Mouse (Mus musculus): ENCODE measurements around the gene Olfr1392. TPM values are rescaled to one million over a fixed set of nuclear protein-coding genes. Genes with fewer than 3 reads are reported as not detected.
A peak's percentile ranks its signal among the peaks of the same experiment; 100 is the strongest.
"Not testable (repeated sequence)": the region's sequence is repeated elsewhere in the genome, so short reads cannot be mapped to it uniquely, and the experiment has no call there.

The Olfr1392 gene
- polyA plus RNA-seq (2015; fragmentation: Nextera tagmentation; extraction: Ambion mirVana), result not detected in 2 replicates

GRCm38 (mm10) chr11:49284982-49285381 is at the start of gene Olfr1392:
Gene Olfr1392, plus strand, starts transcription at chr11:49285282.
- not testable (repeated sequence) for H3K27ac ChIP-seq; H3K9me3 ChIP-seq (replicated peaks); H3K4me1 ChIP-seq (replicated peaks); H3K27me3 ChIP-seq; H3K36me3 ChIP-seq; H3K4me3 ChIP-seq; H3K4me2 ChIP-seq; H3K9ac ChIP-seq; ATAC-seq (replicated peaks; ENCODE audit: insufficient number of reproducible peaks, insufficient read depth, low FRiP score, low read depth)
- 36% methylated on average over 1 of the region's 1 CpGs for WGBS

GRCm38 (mm10) chr11:49235459-49236207 is 49.4 kb upstream of the Olfr1392 start:
- H3K27ac ChIP-seq, result no peak overlapping the region
- no peaks in the 10 kb centered on the region for H3K36me3 ChIP-seq
- no peaks in the 10 kb centered on the region for H3K9me3 ChIP-seq (replicated peaks)
- H3K4me2 ChIP-seq, result no peak overlapping the region
- WGBS, result 62% methylated on average over 3 of the region's 3 CpGs
- H3K27me3 ChIP-seq, result no peaks in the 10 kb centered on the region
- H3K4me3 ChIP-seq, result no peak overlapping the region
- H3K9ac ChIP-seq, result no peak overlapping the region
- H3K4me1 ChIP-seq (replicated peaks), result no peaks in the 10 kb centered on the region
- ATAC-seq (replicated peaks; ENCODE audit: insufficient number of reproducible peaks, insufficient read depth, low FRiP score, low read depth), result no peak

GRCm38 (mm10) chr11:49236891-49237290 is 48.2 kb upstream of the Olfr1392 start:
- no peaks in the 10 kb centered on the region for H3K9me3 ChIP-seq (replicated peaks)
- no peak overlapping the region for H3K27ac ChIP-seq
- no peak overlapping the region for H3K4me3 ChIP-seq
- no peak overlapping the region for H3K4me2 ChIP-seq
- H3K9ac ChIP-seq, result no peak overlapping the region
- ATAC-seq (replicated peaks; ENCODE audit: insufficient number of reproducible peaks, insufficient read depth, low FRiP score, low read depth), result no peak
- 44% methylated on average over 1 of the region's 1 CpGs for WGBS
- no peaks in the 10 kb centered on the region for H3K4me1 ChIP-seq (replicated peaks)
- no peaks in the 10 kb centered on the region for H3K36me3 ChIP-seq
- no peaks in the 10 kb centered on the region for H3K27me3 ChIP-seq

- Histone ChIP-seq H3K4me2 (no peak overlapping the region), H3K9ac (no peak overlapping the region), H3K27me3 (no peaks in the 10 kb centered on the region), H3K4me3 (no peak overlapping the region), H3K9me3 (replicated peaks) (no peaks in the 10 kb centered on the region), H3K4me1 (replicated peaks) (no peaks in the 10 kb centered on the region), H3K36me3 (no peaks in the 10 kb centered on the region), H3K27ac (no peak overlapping the region)
- WGBS, result 50% methylated on average over 2 of the region's 2 CpGs
- no peak for ATAC-seq (replicated peaks; ENCODE audit: insufficient number of reproducible peaks, insufficient read depth, low FRiP score, low read depth)
Observed at GRCm38 (mm10) chr11:49237532-49237931, 47.5 kb upstream of the Olfr1392 start.

GRCm38 (mm10) chr11:49240310-49240709 is 44.8 kb upstream of the Olfr1392 start:
- no peak for ATAC-seq (replicated peaks; ENCODE audit: insufficient number of reproducible peaks, insufficient read depth, low FRiP score, low read depth)
- WGBS, result 82% methylated on average over 1 of the region's 1 CpGs
- H3K9me3 ChIP-seq (replicated peaks), result no peaks in the 10 kb centered on the region

GRCm38 (mm10) chr11:49240874-49241273 is 44.2 kb upstream of the Olfr1392 start:
- no peak overlapping the region for H3K4me3 ChIP-seq
- H3K36me3 ChIP-seq, result no peaks in the 10 kb centered on the region
- H3K27me3 ChIP-seq, result no peaks in the 10 kb centered on the region
- H3K9me3 ChIP-seq (replicated peaks), result no peaks in the 10 kb centered on the region
- ATAC-seq (replicated peaks; ENCODE audit: insufficient number of reproducible peaks, insufficient read depth, low FRiP score, low read depth), result no peak
- no peak overlapping the region for H3K4me2 ChIP-seq
- H3K27ac ChIP-seq, result no peak overlapping the region
- H3K9ac ChIP-seq, result no peak overlapping the region
- H3K4me1 ChIP-seq (replicated peaks), result peaks cover 18% of the 10 kb centered on the region
- WGBS, result 74% methylated on average over 4 of the region's 4 CpGs

More at GRCm38 (mm10) chr11:49240310-49240709, 44.8 kb upstream of the Olfr1392 start:
- no peak overlapping the region for H3K9ac ChIP-seq
- H3K27ac ChIP-seq, result no peak overlapping the region
- H3K4me3 ChIP-seq, result no peak overlapping the region
- no peak overlapping the region for H3K4me2 ChIP-seq
- H3K36me3 ChIP-seq, result no peaks in the 10 kb centered on the region
- H3K4me1 ChIP-seq (replicated peaks), result peaks cover 12% of the 10 kb centered on the region
- no peaks in the 10 kb centered on the region for H3K27me3 ChIP-seq

GRCm38 (mm10) chr11:49241471-49241870 is 43.6 kb upstream of the Olfr1392 start:
- peaks cover 22% of the 10 kb centered on the region for H3K4me1 ChIP-seq (replicated peaks)
- no peaks in the 10 kb centered on the region for H3K36me3 ChIP-seq
- no peak overlapping the region for H3K4me3 ChIP-seq
- no peaks in the 10 kb centered on the region for H3K9me3 ChIP-seq (replicated peaks)
- H3K9ac ChIP-seq, result no peak overlapping the region
- no peak overlapping the region for H3K27ac ChIP-seq
- H3K27me3 ChIP-seq, result no peaks in the 10 kb centered on the region
- no peak overlapping the region for H3K4me2 ChIP-seq
- no peak for ATAC-seq (replicated peaks; ENCODE audit: insufficient number of reproducible peaks, insufficient read depth, low FRiP score, low read depth)
- WGBS, result 8% methylated on average over 1 of the region's 1 CpGs

GRCm38 (mm10) chr11:49242944-49243626 is 42.0 kb upstream of the Olfr1392 start:
- peak overlapping the region; percentile 65; the same call in 1 of the 2 replicates for H3K9ac ChIP-seq
- peak overlapping the region; percentile 70 for H3K4me2 ChIP-seq
- 19% methylated on average over 11 of the region's 11 CpGs for WGBS
- H3K4me1 ChIP-seq (replicated peaks), result peaks cover 33% of the 10 kb centered on the region
- peak overlapping the region; percentile 96 for H3K27ac ChIP-seq
- H3K4me3 ChIP-seq, result peak overlapping the region; percentile 72
- no peaks in the 10 kb centered on the region for H3K36me3 ChIP-seq
- no peak for ATAC-seq (replicated peaks; ENCODE audit: insufficient number of reproducible peaks, insufficient read depth, low FRiP score, low read depth)
- no peaks in the 10 kb centered on the region for H3K27me3 ChIP-seq
- H3K9me3 ChIP-seq (replicated peaks), result no peaks in the 10 kb centered on the region

GRCm38 (mm10) chr11:49243727-49244594 is 41.1 kb upstream of the Olfr1392 start, which contains the start of gene Mgat1:
Gene Mgat1, plus strand, starts transcription at chr11:49244191.
- ATAC-seq (replicated peaks; ENCODE audit: insufficient number of reproducible peaks, insufficient read depth, low FRiP score, low read depth), result peak; percentile 94
- under 1% methylated on average over 56 of the region's 60 CpGs for whole genome bisulfite sequencing
- peak within 1 kb of the TSS; percentile 70 for H3K4me2 ChIP-seq

GRCm38 (mm10) chr11:49244595-49244930 is 40.5 kb upstream of the Olfr1392 start:
- Histone ChIP-seq H3K27ac (peak overlapping the region; percentile 96), H3K36me3 (no peaks in the 10 kb centered on the region), H3K4me1 (replicated peaks) (peaks cover 48% of the 10 kb centered on the region), H3K9ac (peak overlapping the region; percentile 65; the same call in 1 of the 2 replicates), H3K9me3 (replicated peaks) (no peaks in the 10 kb centered on the region), H3K4me3 (peak overlapping the region; percentile 72), H3K4me2 (peak overlapping the region; percentile 70), H3K27me3 (no peaks in the 10 kb centered on the region)
- under 1% methylated on average over 4 of the region's 4 CpGs for WGBS
- no peak for ATAC-seq (replicated peaks; ENCODE audit: insufficient number of reproducible peaks, insufficient read depth, low FRiP score, low read depth)

More at GRCm38 (mm10) chr11:49243727-49244594, 41.1 kb upstream of the Olfr1392 start, which contains the start of gene Mgat1:
- H3K27ac ChIP-seq, result peak within 1 kb of the TSS; percentile 96
- H3K9me3 ChIP-seq (replicated peaks), result no peaks in the 10 kb centered on the region
- H3K4me1 ChIP-seq (replicated peaks), result peaks cover 42% of the 10 kb centered on the region
- peak within 1 kb of the TSS; percentile 72 for H3K4me3 ChIP-seq
- H3K27me3 ChIP-seq, result no peaks in the 10 kb centered on the region
- no peaks in the 10 kb centered on the region for H3K36me3 ChIP-seq
- peak within 1 kb of the TSS; percentile 65 for H3K9ac ChIP-seq

- Histone ChIP-seq H3K4me3 (peak overlapping the region; percentile 72), H3K9ac (peak overlapping the region; percentile 16; the same call in 1 of the 2 replicates), H3K4me2 (peak overlapping the region; percentile 70), H3K4me1 (replicated peaks) (peaks cover 54% of the 10 kb centered on the region), H3K9me3 (replicated peaks) (no peaks in the 10 kb centered on the region), H3K36me3 (no peaks in the 10 kb centered on the region), H3K27ac (peak overlapping the region; percentile 96), H3K27me3 (no peaks in the 10 kb centered on the region)
- WGBS, result 14% methylated on average over 7 of the region's 7 CpGs
- no peak for ATAC-seq (replicated peaks; ENCODE audit: insufficient number of reproducible peaks, insufficient read depth, low FRiP score, low read depth)
Observed at GRCm38 (mm10) chr11:49245176-49245575, 39.9 kb upstream of the Olfr1392 start.
